Mouse (Mus musculus) embryo, embryonic 10 days (tissue): Measurements from ENCODE around the gene Spx.

Experiments used
- DNase-seq: peaks from one replicate; pipeline ENCODE4 v3.0.0-alpha.2; 2015; ENCODE audit warnings: low spot score

The Spx gene

GRCm38 (mm10) chr6:142412906-142413491 is at the start of gene Spx:
Gene Spx (plus strand): TSS chr6:142413441.
- no peak for DNase-seq

DNA sequence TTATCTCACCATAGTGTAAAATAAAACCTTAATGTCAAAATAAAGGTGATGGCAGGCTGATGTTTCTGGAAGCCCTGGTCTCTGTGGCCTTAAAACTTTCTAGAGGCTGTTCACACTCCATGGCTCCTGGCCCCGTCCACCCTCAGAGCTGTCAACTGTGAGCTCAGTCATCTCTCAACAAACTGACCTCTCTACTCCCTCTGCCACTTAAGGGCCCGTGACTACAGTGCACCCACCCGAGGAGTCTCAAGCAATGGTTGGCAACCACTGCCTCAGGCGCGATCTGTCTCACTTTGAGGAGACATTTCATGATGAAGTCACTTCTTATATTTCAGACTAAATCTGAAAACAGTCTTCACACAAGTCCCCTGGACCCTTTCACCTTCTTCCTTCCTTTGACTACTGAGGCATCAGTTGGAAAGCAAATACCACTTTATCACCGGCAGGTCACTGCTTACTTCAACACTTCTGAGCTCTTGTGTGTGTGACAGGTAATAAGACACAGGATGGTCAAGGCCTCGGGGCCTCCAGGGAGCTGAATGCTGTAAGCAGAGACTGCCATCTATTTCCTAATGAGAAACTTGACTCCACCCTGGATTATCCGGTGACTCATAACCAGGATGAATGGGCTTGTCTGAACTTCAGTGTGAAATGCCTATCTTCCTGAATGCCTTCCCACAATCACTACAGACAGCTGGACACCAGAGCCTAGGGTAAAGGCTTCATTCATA is 47.3 kb upstream of the Spx start:
- no peak for DNase-seq

DNA sequence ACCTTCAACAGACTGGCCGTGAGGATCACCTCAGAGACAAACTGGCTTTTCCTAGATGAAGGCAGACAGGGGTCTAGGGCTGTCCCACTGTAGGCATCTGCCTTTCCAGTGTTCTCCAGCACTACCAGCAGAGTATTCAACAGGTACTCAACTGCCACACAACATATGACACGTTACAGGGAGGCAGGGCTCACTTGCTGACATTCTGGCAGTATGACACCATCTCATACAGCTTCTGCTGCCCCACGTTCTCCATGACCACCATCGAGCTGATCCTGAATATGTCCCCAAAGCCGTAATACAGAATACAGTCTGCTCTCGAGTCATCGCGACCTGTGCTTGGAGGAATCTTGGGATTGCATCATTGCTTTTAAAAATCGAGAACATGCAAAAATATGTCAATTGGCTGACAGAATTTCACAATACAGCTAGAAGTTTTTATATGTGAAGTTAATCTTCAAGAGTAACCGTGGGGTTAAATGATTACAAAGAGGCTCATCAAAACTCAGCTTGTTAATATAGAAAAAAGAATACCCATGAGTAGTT is 46.7 kb upstream of the Spx start:
- no peak for DNase-seq

DNA sequence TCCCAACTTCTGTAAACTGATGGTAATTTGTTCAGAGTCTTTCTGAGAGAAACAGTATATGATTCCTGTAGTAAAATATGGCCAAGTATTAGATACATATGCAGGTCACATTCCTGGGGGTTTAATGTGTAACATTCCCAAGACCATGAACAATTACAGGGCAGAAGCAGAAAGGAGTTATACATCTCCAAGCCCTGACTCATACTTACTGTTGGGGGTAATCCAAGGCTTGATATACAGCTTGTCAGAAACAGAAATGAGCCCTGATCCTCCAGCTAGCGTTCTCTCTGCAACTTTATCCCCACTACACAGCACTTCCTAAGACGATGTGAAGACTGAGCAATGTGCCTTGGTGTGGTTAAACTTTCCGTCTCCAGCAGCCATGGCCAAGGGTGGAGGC is 45.7 kb upstream of the Spx start:
- no peak for DNase-seq

- no peak for DNase-seq
Observed at GRCm38 (mm10) chr6:142369568-142369967, 43.7 kb upstream of the Spx start.

DNA sequence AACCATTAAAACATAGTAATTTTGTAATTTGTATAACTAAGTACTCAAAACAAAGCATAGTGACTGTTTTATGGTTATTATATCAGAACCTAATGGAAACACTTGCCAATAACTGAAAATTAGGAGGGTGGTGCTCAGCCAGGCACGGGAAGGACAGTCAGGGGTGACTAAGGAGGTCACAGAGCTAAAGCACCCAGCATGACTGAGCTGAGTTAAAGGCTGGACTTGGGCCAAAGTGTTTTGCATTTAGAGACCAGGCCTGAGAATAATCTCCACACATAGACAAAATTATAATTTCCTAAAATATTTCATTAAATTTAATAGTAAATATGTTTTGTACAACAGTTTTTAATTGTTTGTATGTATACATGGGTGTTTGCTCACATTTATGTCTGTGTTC is 36.2 kb upstream of the Spx start:
- DNase-seq = no peak

DNA sequence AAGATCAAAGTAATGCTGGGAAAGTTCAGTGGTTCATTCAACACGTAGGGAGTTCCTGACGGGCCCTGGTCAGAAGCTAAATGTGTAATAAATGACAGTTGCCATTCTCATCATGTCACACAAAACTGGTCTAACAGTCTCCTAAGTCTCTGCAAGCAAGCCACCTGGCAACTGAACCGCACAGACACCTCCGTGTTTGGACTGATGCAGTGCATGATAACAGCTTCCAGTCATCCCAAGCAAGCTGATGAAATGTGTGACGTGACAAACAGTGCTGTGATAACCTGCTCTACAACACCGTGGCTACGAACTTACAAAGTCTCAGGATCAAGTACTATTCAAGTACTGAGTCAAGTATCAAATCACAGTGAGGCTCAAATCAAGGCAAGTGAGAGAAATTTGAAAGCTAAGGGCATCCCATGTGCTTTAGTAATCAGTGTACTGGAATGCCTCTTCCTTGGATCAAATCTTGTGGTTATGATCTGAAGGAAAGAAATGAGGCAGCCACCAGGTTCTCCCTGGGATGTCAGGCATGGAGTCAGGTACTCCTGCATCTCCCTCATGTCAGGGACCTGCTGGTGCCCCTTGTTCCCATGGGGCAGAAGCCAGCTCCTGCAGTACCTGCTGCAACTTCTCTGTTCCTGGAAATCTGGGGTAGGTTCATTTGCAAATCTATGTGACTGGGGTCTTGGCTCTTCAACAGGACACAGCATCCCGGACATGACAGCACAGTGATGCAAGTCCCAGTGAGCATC is 34.5 kb upstream of the Spx start:
- no peak for DNase-seq

DNA sequence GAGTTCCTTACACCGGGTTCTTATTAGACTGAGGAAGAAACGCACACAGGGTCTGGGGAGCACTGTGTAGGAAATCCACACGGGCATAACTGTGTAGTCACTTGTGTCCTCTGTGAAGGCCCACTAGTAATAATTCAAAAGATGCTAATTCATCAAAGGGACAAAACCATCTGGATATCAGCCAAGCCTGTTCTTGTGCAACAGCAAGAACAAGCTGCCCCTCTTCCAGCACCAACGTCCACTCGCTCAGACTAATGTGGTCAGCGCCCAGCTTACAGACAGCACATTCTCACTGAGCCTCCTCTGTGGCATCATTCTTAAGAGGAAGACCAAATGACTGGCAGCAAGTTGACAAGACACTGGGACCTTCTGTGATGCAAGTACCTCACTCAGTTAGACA is 33.3 kb upstream of the Spx start:
- DNase-seq = no peak

DNA sequence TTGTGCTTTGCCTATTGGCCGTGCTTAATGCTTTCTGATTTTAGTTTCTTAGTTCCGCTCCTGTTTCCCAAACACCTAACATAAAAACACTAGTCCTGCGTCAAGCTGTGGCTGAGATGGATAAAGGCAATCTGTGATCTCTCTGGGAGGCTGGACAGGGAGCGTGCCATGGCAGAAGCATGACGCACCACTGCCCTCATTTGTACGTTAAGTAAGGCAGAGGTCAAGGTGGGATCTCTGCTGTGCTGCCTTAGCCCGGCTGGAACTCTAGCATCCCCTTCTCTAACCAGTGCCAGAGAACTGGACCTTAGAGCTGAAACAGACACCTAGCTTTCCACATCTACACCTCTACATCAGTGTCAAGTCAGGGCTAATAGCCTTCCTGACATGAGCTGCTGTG is 31.6 kb upstream of the Spx start:
- no peak for DNase-seq

DNA sequence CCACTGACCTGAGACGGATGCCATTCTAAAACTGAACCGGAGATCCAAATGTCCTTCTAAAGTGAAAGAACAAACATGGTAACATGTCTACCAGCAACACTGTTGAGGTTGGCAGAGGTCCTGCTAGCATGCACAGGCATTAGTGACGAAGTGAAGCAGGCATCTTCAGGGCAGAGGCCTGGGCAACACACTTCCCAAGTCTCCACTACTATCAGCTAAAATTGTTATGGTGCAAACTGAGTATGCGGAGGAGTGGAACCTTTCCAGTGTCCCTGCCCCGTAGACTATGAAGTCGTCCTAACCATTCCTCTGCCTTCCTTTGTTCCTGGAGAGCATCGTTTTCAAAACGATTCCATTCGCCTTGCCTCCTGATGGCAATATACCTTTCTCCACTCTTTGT is 28.7 kb upstream of the Spx start:
- no peak for DNase-seq

GRCm38 (mm10) chr6:142386285-142387010 is 26.8 kb upstream of the Spx start:
- DNase-seq = no peak

DNA sequence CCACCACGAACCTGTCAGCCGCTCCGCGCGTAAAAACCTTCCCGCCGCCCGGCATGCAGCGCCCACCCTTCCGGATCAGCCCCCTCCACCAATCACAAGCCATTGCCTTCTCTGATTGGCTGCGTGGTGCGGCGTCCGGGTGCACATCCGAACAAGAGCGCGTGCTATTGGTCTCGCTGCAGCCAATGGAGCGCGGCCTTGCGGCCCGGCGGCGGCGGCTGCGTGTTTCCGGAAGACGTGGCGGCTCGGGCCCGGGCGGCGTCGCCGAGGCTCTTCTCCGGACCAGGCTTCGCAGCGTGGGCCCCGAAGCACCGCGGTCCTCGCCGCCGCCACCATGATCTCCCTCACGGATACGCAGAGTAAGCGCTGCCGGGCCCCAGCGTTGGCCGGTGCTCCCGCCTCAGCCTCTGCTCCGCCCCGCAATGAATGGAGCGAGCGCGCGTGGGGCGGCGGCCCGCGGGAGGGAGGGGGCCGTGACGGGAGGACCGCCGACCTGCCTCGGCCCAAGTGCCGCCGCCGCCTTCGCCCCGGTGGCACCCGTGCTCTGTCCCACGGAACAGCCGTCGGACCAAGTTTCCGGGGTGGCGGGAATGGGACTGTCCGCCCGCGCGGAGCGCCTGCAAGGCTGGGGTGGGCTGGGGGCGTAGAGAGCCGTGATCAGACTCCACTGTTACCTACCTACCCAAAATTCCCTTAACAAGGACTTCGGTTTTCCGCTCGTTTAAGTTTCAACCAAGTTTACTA is 26.1 kb upstream of the Spx start, which contains the start of the genes Recql and Golt1b:
Gene Recql, minus strand, starts transcription at position 77 of the 744 bp plus-strand sequence.
Gene Golt1b, plus strand, starts transcription at position 211 of the 744 bp plus-strand sequence.
- DNase-seq = peak; percentile 98

GRCm38 (mm10) chr6:142387755-142388271 is 25.4 kb upstream of the Spx start:
- peak; percentile 19 for DNase-seq

DNA sequence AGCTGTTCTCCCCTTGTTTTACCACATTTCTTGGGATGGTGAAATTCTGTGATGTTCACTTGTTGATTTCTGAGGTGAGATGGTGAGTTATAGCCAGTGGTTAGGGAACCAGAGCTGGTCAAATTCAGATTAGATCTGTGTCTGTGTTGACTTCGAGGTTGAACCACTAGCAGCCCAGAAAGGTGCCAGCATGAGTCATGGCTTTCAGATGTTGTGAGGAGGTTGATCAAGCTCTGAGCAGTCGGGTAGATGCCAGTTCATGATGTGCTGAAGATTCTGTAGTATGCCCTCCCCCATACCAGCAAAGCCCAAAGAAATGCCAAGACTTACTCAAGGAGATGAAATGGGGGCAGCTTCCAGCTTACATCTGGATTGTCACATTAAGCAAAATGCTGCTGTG is 24.1 kb upstream of the Spx start:
- no peak for DNase-seq

GRCm38 (mm10) chr6:142392312-142392711 is 20.9 kb upstream of the Spx start:
- DNase-seq = no peak

GRCm38 (mm10) chr6:142394669-142395068 is 18.6 kb upstream of the Spx start:
- no peak for DNase-seq

DNA sequence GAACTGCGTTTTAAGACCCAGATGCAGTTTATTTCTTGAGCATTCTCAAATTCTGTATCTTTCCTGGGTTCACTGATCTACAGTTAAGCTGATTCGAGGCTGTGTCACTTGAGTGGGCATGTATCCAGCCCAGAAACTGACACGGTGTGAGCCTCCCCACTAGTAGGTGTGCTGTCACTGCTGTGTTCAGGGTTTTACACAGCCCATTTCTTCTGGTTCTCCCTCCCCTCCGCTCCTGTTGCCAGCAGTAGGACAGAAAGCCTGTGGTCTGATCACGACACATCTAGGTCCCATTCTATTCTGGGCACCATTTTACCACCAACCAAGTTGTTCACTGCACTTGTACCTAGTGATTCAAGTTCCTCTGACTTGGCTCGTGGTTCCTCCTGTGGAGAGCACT is 17.5 kb upstream of the Spx start:
- no peak for DNase-seq

DNA sequence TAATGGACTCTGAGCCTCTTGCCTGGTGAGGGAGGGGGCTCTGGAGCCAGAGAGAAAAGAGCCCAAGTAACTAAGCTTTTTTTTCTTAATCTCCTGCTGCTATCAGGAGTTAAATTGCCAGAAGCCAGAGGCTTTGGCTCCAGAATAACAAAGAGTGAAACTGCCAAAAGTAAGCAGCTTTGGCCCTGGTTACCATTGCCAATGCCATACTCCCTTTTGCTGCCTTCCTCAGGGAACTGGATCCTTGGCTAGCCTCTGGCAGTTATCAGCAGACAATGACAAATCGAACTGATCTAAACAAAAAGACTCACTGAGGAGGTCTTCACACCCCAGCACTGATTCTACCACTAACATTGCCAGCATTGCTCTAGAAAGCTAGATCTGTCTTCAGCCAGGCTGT is 2.1 kb upstream of the Spx start:
- DNase-seq = no peak

GRCm38 (mm10) chr6:142413845-142414244 is 604 bp downstream of the Spx start:
- peak; percentile 8 for DNase-seq

- peak; percentile 6 for DNase-seq
Observed at GRCm38 (mm10) chr6:142414597-142414996, 1.4 kb downstream of the Spx start.

DNA sequence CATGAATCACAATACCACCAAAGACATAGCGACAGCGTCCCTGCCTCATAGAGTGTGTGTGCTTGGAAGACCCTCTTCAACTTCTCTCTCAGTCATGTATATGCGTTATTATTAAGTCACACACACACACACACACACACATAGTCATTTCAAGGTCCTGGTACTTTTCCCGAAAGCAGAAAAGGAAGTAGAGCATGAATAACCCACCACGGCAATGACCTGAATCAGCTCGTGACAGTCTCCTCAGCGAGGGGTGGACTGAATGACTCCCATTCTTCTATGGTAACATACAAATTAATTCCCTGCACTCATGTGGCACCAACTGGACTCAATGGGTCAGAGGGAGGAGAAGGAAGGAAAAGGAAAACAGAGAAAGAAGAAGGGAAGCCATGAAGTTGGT is 11.7 kb downstream of the Spx start:
- DNase-seq = no peak
